Mouse (Mus musculus) brain, embryonic 14.5 days (tissue): ENCODE measurements around the gene Tnni3. TPM values are rescaled to one million over a fixed set of nuclear protein-coding genes. Genes with fewer than 3 reads are reported as not detected.

Experiments
- DNase-seq: peaks from one replicate; pipeline ENCODE4 v3.0.0-alpha.2; 2011; ENCODE audit warnings: low read depth
- CTCF ChIP-seq: fragments of 200-500 bp; IDR thresholded peaks from 2 replicates; pipeline ENCODE4 v1.5.1; 2012; ENCODE audit warnings: inconsistent platforms, mild to moderate bottlenecking, moderate library complexity, borderline replicate concordance; ENCODE audit not compliant: insufficient read depth, insufficient read length; ENCODE audit errors: extremely low read depth
- POLR2A ChIP-seq: fragments of 200-500 bp; IDR thresholded peaks from 2 replicates; pipeline ENCODE4 v1.6.1; 2012; ENCODE audit warnings: mild to moderate bottlenecking, inconsistent platforms, borderline replicate concordance; ENCODE audit not compliant: poor library complexity, insufficient read depth, insufficient read length, severe bottlenecking; ENCODE audit errors: extremely low read depth
- polyA plus RNA-seq: library from polyadenylated mRNA; depleted of rRNA; stranded (reverse); fragments of >200 nt; gene quantifications from 2 replicates; pipeline ENCODE4 v1.2.3, GENCODE M21; 2012

The Tnni3 gene
- polyA plus RNA-seq, 1 experiment, result 4.3 TPM

GRCm38 (mm10) chr7:4515853-4516252 lies 8.2 kb downstream of the Tnni3 start:
- no peak for DNase-seq
- no peak for TF ChIP-seq CTCF
- no peak for TF ChIP-seq POLR2A

GRCm38 (mm10) chr7:4513829-4514712 lies 10.0 kb downstream of the Tnni3 start:
- DNase-seq, result peak; percentile 32
- TF ChIP-seq POLR2A, result no peak
- no peak for TF ChIP-seq CTCF

- TF ChIP-seq POLR2A (no peak), CTCF (peak; percentile 83)
- peak; percentile 35 for DNase-seq
These were observed 10.8 kb downstream of the Tnni3 start for GRCm38 (mm10) chr7:4513236-4513635.

GRCm38 (mm10) chr7:4511489-4512224 lies 12.4 kb downstream of the Tnni3 start:
- TF ChIP-seq CTCF, result no peak
- DNase-seq, result no peak

GRCm38 (mm10) chr7:4509863-4510608 lies 14.0 kb downstream of the Tnni3 start:
- TF ChIP-seq CTCF (peak; percentile 83), POLR2A (no peak)
- DNase-seq, result peak; percentile 88

GRCm38 (mm10) chr7:4508739-4509116 lies 15.3 kb downstream of the Tnni3 start:
- DNase-seq, result no peak
- no peak for TF ChIP-seq CTCF
- no peak for TF ChIP-seq POLR2A

- TF ChIP-seq POLR2A, result no peak
- TF ChIP-seq CTCF, result peak; percentile 41; the same call in 1 of the 2 replicates
- no peak for DNase-seq
These were observed 15.8 kb downstream of the Tnni3 start for GRCm38 (mm10) chr7:4508062-4508738.

- no peak for DNase-seq
- TF ChIP-seq POLR2A (no peak), CTCF (no peak)
These were observed 16.8 kb downstream of the Tnni3 start for GRCm38 (mm10) chr7:4507220-4507619.

- TF ChIP-seq POLR2A, result no peak
- TF ChIP-seq CTCF, result no peak
- no peak for DNase-seq
These were observed 19.2 kb downstream of the Tnni3 start for GRCm38 (mm10) chr7:4504646-4505435.

GRCm38 (mm10) chr7:4503858-4504257 lies 20.2 kb downstream of the Tnni3 start:
- no peak for DNase-seq
- TF ChIP-seq POLR2A, result no peak
- no peak for TF ChIP-seq CTCF
